In the genomic region with DNA sequence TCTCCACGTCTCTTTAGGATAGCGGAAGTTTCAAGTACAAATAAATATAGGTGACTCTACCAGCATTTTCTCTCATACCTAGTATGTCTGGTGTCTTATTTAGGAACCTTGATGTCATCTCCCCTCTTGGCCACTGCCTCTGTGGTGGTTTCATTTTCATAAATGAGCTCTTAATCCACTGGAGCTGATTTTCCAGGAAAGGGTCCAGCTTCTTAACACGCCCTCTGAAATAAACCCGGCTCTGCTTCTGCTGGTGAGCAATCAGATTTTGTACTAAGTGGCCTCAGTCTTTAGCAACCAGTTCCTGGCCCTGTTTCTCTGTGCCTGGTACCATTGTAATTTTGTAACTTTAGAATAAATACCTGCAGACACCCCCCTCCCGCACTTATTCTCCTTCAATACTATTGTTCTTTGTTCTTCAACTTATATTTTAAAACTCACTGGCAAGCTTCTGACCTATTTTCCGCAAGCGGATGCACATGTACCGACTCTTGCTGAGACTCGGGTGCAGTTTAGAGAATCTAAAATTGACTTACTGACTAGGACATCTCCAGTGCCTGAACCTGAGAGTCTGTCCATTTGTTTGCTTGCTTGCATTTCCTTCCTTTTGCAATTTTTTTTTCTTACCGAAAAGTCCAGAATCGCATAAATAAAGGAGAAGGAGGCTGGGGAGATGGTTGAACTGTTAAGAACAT, we compare ENCODE assay signal across 1 mouse cellular context.
TF ChIP-seq lines count a peak whose summit lies in the region.

No protein-coding gene starts in this region.

TF ChIP-seq in CH12.LX, 34 proteins besides CTCF, POLR2A, EP300 and RAD21:
- TF ChIP-seq CHD2 (IDR thresholded peaks at IDR 0.05; ENCODE audit: low read length) (no peak), JUN (IDR thresholded peaks at IDR 0.05; ENCODE audit: insufficient read depth, low read depth, low read length) (0 out of 2 replicates have a peak, but pooled peaks have one; percentile 25), MEF2A (IDR thresholded peaks at IDR 0.05; ENCODE audit: borderline replicate concordance, low read depth, low read length) (peak; percentile 45; the same call in 1 of the 2 replicates)
TF ChIP-seq in CH12.LX: peak in this region for 2.
